Mouse (Mus musculus) cerebellum, adult 2 months (tissue): ENCODE measurements around the gene Pigv.

Experiments
- CTCF ChIP-seq: fragments of 200-500 bp; IDR thresholded peaks from 2 replicates; pipeline ENCODE4 v1.5.1; 2011; ENCODE audit warnings: low read depth, mild to moderate bottlenecking, control low read depth, low read length, moderate library complexity, borderline replicate concordance; ENCODE audit not compliant: insufficient read depth
- POLR2A ChIP-seq: fragments of 200-500 bp; IDR thresholded peaks from 2 replicates; pipeline ENCODE4 v1.6.1; 2011; ENCODE audit warnings: low read length, control low read depth, borderline replicate concordance; ENCODE audit not compliant: insufficient read depth

DNA sequence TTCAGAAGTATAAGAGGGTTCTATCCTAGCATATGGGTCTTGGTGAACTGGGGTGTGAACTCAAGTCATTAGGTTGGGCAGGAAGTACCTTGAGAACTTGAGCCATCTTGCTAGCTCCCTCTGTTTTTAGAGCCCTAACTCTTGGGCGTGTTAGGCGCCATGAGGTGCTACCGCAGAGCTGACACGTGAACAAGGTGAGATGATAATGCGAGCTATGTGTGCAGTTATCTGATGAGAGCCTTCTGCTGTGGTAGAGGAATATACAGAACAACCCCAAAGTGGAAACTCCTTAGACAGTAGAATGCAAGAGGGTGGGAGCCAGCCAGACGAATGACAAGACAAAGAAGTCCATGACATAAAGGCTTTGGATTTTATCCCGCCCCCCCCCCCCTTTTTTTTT, 4.8 kb upstream of the Pigv start:
- TF ChIP-seq CTCF (no peak), POLR2A (no peak)
